Mouse (Mus musculus) kidney, adult 8-10 months (tissue): ENCODE measurements at regions not wholly inside any gene's neighbourhood (a gene's known extent, or its start where the extent isn't known, plus 50 kb on each side); places are given as distances from the start of the nearest gene placed in this dataset.
A peak's percentile ranks its signal among the peaks of the same experiment; 100 is the strongest.

Experiments
- DNase-seq, 2 experiments: peaks; one replicate each; pipeline ENCODE4 v3.0.0; 2022

DNA sequence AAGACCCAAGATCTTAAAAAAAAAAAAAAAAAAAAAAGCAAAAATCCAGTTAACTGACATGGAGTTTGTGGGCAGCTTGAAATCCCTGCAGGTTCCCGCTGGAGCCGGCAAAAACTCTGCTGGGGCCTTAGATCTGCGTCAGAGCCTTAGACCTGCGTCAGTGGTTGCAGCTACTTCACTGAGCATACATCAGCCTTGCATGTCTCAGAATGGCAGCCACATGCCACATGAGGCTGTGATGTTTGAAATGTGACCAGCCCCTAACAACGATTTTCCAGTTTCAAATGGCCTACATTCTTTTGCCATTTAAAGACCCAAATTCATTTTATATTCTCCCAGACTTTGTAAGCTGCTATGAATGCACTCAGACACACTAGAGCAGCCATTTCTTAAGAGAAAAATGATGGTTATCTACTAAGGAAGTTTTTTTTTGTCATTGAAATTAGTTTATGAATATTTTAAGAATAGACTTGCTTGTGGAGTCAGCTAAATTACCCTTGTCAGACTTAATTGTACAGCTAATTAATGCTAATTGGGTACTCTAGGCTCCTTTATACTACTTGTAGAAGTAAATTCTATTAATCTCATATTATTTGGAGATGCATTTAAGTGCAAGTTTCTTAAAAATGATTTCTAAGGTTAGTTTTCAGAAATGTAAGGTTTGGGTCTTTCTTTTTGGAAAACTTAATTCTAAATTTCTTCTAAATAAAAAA, 70.8 kb downstream of the Toporsl start:
- DNase-seq: no peak

DNA sequence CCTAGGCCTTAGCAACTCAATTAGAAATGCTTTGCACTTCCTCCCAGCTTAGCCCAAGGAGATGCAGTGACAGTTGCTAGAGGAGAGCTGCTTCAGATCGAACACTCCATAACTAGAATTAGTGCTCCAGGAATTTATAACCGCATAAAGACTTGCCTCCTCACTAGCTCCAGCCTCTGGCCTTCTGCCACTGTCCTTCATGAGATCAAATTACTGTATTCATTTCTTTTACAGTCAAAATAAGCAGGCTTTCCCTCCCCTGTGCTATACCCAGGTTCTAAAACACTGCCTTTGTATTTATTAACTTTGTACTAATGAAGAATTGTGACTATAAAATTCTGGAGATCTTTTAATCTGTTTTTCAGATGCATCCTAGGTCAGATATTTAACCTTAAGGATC, 104.8 kb upstream of the Olfr275 start:
- no peak for DNase-seq

DNA sequence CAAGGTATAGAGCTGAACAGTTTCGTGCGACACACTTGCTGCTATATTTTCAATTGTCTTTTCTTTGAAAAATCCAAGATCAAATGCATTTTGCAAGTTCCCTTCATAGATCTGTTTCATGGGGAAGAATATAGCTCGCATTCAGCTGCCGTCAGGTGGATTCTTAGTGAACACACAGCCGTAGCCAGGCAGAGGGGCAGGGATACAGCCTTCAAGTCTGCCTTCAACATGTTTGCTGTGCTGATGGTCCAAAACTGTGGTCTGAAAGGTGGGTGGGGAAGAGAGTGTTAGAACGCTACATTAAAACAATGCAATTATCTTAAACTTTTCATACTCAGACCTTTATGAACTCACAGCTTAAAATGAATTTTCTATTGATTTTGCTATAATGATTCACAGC, 88.2 kb upstream of the Olfr275 start:
- DNase-seq: no peak

DNA sequence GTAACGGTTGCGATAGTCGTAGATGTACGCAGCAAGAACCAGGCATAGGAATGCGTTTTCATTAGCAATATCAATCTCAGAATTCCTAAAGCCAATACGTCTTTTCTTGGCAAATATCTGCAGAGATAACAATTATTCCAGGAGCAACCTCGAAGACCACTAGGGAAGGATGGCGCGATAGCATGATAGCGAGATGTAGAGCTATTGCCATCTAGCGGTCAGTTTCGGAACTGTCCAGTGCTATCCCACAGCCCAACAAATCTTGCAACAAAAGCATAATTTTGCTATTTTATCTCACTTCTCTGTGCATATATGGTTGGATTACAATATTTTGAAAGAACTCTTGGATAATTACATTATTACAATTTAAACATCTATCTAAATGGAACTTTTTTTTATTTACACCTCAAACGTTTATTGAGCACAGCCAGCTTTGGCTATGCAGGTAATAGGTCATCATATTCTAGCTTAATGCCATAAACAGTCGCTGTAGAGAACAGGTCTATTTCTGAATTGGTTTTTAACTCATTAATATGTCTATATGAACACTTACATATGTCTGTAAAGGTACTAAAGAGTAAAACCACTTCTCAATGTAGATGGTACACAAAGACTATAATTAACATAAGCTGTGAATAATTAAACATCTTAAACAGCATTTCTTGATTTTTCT, 87.6 kb upstream of the Olfr275 start:
- DNase-seq: peak; percentile 5 to 45

DNA sequence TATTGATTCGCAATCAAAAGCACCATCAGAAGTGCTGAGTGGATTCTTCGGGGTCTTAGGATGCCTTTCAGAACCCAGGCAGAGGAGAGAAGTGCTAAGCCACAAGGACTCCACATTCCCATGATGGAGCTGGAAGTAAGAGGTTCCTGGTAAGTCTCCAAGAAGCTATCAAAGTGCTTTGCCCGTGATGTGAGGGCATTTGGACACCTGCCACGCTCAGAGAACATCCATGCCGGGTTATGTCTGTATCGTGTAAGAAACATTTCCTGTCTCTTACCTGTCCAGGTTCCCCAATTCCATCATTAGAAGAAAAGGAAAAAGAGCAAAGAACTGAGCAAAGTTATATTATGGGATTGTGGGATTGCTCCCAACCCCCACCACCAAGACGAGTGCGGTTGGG, 81.3 kb upstream of the Olfr275 start:
- DNase-seq: no peak

DNA sequence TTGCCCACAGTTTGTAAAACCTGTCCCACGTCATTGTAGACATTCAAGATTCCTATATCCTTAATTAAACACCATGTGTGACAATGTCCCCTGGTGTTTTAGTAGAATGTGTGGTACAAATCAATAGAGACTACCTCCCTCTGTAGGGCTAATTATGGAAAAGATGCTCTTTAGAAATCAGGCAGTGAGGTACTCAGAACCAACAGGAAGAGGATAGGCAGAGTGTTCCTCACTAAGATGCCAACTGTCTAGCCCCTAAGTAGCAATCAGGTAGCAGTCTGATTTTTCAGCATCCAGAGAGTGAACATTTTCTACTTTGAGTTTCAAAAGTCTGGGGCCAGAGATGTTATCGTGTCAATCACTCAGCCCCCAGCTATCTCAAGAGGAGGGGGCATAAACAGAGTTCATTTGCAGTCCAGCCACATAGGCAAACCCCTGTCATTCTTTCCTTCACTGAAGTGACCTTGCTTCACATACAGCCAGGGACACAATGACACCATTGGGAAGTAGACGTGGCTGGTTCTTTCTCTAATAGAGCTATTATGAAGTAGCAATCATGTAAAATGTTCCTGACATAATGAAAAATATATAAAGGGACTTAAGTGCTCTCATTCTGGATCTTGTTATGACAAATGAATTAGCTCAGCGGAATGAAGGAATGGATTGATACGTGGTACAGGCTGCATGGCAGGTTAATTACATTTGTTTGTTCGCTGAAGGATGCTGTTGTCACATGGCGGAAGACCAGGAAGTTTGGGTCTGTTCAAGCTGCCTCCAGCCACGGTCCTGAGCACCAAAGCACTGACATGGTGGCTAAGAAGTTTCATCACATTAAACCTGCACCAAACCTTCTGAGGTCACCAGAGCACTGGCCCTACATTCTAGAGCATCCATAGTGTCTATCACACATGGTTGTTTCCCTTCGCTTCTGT, 74.6 kb upstream of the Olfr275 start:
- DNase-seq: no peak

DNA sequence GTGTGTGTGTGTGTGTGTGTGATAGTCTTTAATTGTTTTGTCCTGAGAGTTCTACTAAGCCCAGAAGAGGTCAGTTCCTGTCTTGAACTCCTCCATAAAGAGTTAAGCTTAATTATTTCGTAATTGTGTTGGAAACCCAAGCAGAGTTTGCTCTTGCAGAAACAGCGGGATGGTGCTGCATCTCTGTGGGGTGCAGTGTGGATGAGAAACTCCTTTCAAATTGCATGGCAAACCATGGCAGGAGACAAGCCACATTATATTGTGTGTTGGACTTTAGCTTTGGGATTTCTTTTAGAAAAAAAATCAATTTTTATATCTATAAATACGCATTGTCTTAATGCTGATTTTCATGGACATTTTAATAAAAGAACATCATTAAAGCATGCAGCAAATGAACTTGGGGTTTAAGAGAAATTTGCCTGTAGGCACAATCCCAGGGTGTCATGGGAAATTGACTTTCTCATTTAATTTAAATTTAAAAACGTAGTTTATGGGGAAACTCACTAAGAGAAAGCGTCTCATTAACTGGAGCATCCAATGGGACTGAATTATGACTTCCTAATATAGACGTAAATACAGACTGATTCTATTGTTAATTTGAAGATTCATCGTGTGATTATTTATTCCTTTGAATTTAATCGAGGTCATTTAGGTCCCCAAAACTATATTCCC, 61.4 kb upstream of the Olfr275 start:
- no peak for DNase-seq
